Mouse (Mus musculus) left cerebral cortex, adult 8-10 months (tissue): Measurements from ENCODE around the gene Borcs6. TPM values are rescaled to one million over a fixed set of nuclear protein-coding genes. Genes with fewer than 3 reads are reported as not detected.
"Not testable (repeated sequence)": the region's sequence is repeated elsewhere in the genome, so short reads cannot be mapped to it uniquely, and the experiment has no call there.

Experiments
- DNase-seq, 2 experiments: peaks; one replicate each; pipeline ENCODE4 v3.0.0; 2022; ENCODE audit warnings: low spot score in 2 of 2
- total RNA-seq, 4 experiments: library from RNA; stranded (reverse); gene quantifications; 2 replicates each; pipeline ENCODE4 v1.2.4; 2022

The Borcs6 gene
- total RNA-seq, 4 experiments from 2014 or later = 32.3 to 37.9 (median 33.5) TPM

DNA sequence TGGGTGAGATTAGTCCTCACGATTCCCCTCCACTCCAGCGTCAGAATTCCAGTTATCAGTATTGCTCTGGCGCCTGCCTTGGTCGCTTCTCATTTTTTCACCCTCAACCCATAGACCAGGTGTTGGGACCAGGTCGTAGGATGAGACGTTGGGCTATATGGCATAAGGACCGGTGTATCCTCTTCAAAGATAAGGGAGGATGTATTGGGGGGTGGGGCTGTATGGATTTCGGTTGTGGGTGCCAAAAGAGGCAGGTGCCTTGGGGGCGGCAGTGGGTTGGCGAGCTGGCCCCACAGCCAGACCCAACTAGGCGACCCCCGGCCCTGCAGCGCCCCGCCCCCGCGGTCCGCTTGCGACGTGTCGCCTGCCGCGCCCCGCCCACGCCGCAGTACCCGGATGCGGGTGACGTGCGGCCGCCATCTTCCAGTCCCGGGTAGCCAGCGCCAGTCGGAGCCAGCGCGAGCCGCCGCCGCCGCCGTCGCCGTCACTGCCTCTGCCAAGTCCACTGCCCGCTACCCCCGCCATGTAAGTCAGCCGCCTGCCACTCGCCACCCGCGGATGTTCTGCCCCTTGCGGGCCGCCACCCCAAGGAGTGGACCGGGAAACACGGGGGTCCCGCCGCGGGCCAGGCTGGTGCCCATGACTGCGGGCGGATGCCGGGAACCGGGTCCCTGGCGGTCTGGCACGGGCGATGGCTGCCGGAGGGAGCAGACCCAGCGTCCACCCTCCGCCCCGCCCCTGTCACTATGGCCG is 28.8 kb downstream of the Borcs6 start, which contains the start of gene Vamp2:
TSS of gene Vamp2 (plus strand) at position 388 of the 753 bp plus-strand sequence.
- peak; percentile 94 to 95 for DNase-seq

DNA sequence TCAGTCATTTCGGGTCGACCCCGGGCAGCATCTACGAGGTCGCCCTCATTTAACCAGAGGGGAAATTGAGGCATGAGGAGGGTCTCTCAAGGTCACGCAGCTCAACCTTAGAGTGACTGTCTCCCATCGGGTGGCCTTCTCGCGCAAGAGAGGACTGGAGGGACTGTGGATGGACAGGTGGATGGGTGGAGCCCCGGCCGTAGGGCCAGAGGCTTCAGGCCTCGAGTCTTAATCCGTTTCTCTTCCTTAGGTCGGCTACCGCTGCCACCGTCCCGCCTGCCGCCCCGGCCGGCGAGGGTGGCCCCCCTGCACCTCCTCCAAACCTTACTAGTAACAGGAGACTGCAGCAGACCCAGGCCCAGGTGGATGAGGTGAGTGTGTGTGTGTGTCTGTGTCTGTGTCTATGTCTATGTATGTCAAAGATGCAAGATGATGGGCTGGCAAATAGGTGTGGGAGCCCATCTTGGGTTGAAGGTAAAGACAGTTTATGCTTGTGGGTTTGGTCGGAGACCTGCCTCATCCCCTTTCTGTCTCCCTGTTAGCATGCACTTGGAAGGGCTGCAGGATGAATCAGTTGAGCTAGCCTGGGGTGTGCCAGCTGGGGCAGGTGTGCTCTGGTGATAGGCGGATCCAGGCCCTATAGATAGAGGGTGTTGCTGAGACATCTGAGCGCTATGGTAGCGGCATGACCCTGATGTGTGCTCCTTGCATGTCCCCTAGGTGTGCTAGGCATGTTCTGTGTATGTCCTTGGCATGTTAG is 29.5 kb downstream of the Borcs6 start:
- DNase-seq = no peak

DNA sequence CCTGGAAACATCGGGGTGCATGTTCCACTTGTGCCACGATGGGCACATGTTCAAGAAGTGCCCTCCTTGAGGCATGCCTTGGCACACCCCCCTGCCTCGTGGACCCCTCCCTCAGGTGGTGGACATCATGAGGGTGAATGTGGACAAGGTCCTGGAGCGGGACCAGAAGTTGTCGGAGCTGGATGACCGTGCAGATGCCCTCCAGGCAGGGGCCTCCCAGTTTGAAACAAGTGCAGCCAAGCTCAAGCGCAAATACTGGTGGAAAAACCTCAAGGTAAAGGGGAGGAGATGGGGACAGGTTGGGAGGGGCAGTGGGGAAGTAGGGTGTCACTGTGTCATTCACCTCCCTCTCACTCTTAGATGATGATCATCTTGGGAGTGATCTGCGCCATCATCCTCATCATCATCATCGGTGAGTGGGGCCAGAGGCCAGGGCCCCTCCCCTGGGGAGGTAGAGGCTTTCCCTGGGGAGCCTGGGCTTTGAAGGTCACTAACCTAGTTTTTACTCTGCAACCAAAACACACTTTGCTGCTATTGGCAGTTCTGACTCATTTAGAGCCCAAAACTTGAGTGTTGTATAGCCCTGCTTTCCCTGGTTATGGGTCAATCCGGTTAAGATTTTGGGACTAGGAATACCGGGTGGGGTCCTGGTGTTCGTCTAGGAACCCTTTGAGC is 30.2 kb downstream of the Borcs6 start:
- DNase-seq = no peak

DNA sequence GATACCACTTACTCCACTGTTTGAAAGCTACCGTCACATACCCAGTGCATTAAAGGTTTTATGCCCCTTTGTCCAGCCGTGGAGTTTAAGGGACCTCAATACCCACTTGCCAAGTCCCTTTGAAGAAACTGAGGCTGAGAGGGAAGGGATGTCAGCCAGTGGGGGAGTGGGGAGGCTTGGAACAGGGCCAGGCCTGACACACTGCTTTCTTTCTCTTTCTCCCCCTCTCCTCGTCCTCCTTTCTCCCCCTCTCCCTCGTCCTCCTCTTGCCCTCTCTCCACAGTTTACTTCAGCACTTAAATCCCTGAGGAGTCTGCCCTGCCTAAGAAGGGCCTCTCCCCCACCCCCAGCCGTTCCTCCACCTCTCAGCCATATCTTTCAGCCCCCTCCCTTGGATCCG is 30.9 kb downstream of the Borcs6 start:
- DNase-seq = no peak

DNA sequence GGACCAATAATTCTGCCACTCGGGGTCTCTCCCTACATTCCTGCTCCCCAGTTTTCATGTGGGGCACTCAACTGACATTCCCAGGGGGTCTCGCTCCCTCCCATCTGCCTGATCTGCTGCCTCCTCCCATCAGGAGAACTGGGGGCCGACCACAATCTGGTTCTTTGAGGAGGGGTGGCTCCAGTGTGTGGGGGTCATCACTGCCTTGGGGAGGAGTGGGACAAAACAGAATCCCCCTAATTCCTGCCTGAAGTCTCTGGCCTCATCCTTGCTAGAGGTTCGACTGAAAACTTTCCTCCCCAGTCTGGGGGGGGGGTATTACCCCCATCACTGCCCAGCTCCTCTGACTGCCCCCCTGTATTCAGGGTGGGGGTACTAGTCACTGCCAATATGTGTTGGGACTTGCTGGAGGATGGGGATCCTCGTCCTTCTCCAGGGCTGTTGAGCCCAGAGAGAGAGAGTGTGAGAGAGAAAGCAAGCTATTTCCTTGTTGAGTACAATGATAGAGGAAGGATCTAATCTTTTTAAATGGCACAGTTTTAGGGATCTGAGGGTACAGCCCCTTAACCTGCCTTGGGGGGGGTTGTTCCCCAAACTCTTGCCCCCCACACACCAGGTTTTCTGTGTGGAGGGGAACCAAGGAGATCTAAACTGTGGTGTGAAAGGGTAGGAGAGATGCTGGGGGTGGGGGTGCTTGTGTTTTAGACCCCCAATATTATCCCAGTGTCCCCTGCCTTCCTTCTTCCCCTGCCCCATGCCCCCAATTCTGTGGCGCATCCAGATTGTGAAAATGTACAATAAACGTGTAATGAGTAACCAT is 32.3 kb downstream of the Borcs6 start:
- no peak for DNase-seq

DNA sequence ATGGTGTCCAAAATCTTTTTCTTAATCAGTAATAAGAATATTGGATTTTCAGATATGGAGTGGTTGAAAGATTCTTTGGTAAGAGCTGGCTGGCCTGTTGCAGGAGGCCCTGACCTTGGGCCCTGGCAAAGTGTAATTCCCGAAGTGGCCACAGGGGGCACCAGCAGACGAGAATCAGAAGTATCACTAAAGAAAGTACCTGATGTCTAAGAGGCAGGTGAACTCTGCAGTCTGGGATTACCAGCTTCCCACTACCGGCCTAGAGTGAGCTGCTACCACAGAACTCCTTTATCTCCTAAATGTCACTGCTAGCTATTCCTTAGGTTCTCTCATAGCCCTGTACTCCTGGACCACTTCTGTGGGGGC is 32.9 kb downstream of the Borcs6 start:
- DNase-seq = peak in 1 of 2 experiments; percentile 89

DNA sequence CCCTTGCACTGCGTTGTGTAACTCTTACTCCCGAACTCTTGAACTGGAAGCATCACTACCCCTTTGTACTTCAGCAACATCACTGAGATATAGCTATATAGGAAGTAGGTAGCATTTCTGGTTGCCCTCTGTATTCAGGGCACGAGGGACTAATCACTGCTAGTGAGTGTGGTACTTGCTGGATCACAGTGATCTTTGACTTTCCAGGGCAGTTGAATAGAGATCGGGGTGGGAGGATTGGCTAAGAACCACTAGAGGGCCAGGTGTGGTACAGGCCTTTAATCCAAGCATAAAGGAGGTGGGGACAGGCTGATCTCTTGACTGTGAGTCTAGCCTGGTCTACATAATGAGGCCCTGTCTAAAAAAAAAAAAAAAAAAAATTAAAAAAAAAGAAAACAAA is 33.4 kb downstream of the Borcs6 start:
- no peak for DNase-seq

DNA sequence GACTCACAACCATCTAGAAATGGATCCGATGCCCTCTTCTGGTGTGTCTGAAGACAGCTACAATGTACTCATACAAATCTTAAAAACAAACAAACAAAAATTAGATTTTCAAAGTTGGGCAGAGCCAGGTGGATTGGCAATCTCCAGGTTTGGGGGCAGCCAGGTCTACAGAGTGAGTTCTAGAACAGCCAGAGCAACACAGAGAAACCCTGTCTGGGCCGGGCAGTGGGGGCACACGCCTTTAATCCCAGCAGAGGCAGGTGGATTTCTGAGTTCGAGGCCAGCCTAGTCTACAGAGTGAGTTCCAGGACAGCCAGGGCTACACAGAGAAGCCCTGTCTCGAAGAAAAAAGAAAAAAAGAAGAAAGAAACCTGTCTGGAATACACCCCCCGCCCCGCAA is 34.3 kb downstream of the Borcs6 start:
- not testable (repeated sequence) for DNase-seq

DNA sequence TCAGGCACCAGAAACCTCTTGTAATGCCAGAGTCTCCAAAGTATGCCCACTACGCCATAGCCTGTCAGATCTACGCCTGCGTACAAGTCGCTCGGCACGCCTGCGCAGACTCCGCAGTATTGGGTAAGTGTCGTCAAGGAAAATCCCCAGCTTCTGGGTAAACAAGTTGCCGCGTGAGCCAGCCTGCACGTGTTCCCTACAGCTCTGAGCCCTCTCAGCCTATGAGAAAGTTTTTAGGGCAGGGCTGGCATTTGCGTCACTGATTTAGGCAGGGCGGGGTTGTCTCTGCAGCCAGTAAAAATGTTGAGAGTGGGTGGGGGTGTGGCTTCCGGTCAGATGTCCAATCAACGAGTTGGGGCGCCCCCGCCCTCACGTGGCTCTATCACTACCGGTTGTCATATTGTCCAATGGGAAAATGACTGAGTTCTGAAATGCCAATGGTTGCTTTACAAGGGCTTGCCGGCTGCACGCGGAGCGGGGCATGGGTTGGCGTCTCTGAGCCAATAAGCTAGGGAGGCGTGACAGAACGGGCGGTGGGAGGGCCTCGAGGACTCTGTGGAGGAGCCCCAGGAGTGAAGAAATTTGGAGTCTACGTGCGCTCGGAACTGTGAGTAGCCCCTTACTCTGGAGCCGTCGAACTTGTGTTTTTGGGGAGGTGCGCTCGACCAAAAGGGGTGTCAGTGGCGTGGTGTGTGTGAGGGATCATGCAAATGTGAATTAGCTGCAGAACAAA is 35.3 kb downstream of the Borcs6 start, which contains the start of gene Per1:
TSS of gene Per1 (plus strand) at position 521 of the 733 bp plus-strand sequence.
- DNase-seq = peak; percentile 98 to 100

DNA sequence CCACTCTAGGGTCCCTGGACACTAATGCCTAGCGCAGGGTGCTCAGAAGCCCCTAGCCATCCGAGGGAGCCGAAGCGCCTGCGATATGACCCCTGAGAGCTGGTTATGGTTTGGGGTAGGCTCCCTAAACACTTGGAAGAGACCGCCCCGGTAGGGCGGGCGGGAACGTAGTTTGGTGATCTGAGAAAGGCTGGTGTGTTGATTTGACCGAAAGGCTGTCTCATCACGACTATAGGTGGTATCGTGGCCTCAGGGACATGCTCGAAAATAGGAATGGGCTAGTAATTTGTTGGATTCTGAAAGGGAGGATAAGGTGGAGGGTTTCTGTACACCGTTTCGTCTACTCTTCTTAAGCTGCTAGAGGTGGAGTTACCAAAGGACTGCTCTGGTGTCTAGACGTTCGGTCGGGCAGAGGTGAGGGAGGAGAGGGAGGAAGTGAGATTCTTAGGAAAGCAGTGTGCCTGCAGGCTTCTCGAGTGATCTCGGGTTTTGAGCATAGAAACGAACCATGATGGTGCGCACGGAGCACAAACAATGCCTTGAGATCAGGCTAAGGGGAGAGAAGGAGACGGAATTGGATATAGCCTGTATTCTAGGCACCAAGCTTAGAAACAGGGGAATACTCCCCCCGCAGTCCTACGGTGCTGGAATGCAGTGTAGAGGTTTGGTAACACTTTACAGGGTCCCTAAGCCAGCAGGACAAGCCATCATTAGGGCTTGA is 36.2 kb downstream of the Borcs6 start:
- DNase-seq = no peak

DNA sequence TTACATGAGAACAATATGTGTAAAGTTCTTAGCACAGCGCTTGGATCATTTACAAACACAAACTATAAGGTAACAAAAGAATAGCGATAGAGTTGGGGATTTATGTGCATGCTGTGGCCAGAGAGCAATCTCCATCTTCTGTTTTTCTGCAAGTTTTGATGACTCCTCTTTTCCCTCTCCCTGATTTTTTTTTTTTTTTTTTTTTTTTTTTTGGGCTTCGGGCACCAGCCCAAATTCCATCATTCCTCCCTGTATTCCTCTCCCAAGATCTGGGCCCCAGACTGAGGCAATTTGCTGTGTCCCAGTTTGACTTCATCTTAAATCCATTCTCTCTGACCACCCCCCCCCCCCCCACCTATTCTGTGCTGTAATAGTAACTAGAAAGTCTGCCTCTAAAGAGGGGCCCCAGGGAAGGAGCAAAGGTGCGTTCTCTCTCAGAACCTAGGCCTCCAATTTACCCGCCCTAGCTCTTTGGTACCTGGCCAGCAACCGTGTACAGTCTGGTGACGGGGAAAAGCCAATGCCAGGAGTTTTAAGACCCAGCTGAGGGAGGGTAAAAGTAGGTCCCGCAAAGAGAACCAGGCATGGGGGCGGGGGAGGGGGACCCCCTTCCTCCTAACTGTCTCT is 37.0 kb downstream of the Borcs6 start:
- DNase-seq = no peak

DNA sequence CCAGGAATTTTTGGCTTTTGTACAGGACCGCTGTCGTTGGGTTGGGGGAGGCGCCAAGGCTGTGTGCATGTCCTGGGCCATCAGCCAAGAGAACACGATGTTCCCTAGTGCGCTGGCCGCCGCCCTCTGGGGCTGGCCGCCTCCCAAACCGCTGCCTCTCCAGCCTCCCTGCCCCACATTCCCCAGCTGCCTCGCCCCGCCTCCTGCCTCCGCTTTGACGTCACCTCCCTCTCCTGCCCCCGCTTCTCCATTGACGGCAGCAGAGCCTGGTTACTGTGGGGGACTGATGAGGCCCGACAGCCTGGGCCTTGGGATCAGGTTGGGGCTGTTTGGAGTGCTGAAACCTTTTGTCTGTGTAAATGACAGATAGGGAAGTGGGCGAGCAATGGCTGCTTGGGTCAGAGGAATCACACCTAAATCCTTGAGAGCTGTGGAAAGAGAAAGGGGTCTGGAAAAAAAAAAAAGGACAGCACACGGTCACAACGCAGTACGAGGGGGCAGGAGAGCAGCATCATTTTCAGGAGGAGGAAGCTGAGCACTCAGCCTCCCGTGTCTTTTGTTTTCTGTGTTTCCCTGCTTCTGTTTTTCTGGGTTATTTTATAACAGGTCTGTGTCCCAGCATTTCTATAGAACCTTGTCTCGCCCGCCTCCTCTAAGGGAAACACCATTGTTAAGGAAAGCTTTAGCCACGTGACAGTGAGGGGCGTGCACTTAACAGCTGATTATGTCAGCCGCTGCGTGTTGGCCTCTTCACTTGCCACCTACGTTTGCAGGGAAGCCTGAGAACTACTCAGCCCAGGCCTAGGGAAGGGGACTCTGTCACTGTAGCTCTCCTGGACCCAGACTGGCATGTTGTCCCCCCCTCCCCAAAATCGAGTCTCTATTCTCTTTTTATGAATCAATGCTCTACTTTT is 37.7 kb downstream of the Borcs6 start:
- peak; percentile 93 to 96 for DNase-seq

DNA sequence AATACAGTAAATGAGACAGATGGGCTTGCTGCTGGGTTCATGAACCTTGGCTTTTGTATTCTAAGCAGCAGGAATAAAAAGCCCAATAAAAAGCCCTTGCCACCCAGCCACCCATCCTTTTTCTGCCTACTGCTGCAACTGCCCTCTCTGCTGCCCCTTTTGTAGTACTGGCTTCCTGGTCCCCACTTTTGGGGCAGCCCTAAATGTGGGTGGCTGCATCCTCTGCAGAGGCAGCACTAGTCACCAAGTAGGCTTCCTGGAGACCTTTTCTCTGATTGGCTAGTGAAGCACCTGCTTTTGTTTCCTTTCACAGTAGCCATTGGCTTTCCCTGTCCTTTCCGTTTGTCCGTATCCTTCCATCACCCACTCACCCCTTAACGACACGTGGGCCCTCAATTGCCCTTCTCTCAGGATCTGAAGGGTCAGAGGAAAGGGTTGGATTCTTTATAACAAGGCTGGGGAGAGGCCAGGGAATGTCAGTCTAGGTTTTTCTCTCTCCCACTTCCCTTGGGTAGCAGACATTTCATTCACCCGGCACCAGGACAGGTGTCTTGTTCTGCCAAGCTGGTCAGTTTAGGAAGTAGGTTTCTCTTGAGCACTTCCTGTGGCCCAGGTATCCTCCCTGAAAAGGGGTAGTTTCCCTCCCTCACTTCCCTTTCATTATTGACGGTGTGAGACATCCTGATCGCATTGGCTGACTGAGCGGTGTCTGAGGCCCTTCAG is 38.7 kb downstream of the Borcs6 start:
- DNase-seq = no peak

DNA sequence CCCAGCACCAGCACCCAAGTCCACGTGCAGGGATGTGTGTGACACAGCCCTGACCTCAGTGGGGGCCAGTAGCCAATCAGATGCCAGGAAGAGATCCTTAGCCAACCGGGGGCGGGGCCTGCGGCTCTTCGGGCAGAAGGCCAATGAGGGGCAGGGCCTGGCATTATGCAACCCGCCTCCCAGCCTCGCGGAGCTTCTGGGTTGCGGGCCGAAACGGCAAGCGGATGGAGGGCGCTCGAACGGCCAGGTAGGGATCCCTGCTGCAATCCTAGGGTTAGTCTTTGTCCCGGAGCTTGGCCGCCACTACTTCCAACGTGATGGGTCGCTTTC is 39.2 kb downstream of the Borcs6 start:
- DNase-seq = peak; percentile 90 to 96

DNA sequence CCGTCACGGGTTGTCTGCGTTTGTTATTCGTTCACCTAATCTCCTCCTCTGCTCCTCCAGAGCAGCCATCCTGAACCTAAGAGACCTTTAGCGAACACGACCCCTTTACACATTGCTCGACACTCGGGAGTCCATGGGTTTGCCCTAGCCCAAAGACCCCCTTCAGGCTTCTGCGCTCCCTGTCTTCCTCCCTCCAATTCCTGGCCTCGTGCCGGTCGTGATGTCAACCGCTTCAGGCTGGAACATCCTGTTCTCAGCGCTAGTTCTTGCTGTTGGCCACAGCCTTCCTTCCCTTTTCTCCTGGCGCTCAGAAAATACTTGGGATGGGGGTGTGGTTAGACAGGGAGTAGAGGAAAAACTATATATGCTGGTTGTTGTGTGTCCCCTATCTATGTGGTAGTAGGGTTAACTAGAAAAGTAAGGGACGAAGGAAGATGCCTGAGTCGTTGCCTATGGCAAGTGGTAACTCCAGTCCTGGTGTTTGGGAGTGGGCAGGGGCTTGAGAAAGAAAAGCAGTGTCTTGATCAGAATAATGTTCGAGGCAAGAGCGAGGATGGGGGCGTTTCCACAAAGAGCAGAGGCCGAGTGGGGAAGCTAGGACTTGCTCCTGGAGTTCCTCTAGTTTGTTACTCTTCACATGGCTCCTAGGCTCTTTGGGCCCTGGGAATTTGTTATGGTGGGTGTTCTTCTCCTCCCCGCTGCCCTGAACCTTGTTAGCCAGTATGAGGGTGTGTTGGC is 39.8 kb downstream of the Borcs6 start:
- no peak for DNase-seq

DNA sequence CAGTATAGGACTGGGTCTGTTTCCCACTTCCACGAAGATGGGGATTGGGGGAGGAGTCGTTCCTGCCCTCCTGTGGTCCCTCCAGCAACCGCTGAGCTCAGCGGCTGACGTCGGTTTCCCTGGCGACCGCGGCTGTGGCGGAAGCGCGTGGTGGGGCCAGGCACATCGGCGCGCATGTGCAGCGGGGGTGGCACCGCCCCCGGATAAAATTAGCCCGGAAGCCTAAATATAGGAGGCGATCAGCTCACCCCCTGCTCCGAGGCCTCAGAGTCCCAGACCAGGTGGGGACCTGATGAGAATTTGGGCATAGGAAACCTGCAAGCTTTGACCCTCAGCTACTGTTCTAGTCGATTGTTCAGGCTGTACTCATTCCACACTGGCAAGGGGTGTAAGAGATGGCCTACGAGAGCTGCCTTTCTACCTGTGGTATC is 40.4 kb downstream of the Borcs6 start:
- DNase-seq = peak; percentile 84 to 89
